Mouse (Mus musculus): Measurements from ENCODE around the gene P3h3.
"Not testable (repeated sequence)": the region's sequence is repeated elsewhere in the genome, so short reads cannot be mapped to it uniquely, and the experiment has no call there.

P3h3 gene

DNA sequence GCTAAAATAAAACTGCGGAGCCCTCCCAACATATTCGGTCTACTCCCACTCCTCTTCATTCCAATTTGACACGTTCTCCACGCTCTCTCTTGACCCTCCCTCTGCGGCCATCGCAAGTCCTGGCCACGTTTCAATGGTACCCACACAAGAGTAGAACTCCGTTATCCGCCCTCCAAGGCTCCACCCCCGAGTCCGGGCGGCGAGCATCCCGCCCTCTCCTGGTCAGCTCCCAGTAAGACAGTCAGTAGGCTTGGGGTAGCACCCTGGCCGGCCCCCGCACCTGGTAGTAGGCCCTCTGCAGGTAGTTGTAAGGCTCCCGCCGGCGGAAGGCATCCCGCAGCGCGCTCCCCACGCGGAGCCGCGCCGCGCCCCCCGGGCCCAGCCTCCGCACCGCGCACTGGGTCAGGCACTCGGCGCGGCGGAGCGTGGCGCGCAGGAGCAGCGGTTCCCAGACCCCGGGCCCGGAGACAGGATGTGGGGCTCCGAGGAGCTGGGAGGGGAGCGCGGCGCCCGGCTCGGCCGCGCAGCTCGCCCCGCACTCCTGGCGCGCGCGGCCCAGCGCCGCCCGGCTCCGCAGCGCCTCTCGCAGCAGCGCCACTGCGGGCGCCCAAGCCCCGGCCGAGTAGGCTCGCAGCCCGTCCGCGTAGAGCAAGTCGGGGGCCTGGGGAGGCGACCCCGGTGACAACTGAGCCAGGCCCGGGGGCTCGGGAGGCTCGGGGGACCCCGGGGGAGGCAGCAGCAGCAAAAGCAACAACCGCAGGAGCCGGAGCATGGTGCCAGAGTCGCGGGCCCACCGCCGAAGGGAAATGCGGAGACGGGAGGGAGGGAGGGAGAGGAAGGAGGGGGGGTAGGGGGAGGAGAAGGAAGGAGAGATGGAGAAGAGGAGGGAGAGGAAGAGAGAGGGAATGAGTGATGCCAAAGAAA is at the start of gene P3h3:
Gene P3h3 (minus strand): TSS at position 837 of the 924 bp plus-strand sequence.
- DNase-seq (ENCODE audit: inconsistent age in 2 of 2, low spot score in 1 of 2), result peak; percentile 83 to 92

DNA sequence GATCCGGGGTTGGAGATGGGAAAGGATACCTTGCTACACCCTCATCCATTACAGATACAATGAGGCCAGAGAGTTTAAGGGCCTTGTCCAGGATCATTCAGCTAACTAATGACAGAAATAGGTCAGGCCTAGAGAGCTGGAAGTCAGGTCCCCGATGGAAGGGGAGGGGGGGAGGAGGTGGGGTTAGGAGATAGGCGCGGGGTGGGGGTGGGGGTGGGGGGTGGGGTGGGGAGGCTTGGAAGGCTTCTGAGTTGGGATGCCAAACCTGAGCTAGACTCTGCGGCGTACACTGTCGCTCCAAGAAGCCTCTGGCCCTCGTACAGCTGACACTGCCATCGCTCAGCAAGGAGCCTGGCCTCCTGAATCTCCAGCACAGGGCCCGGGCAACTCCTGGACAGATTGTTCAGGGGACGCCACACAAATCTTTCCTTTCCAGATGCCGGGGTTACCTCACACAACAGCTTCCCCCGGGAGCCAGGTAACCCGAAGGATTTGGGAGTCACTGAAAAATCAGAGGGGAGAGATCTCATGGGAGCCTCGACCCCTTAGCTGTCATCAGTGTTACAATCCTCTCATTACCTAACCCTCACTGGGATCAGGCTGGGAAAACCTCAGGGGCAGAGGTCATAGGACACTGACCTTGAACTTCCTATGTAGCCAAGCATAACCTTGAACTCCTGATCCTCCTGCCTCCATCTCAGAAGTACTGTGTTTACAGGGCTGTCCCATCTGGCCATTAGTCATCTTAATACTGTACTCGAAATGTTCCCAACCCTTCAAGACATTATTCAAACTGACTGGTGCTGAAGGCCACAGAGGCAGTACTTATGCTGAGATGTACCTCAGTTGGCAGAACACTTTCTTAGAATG is 47.7 kb upstream of the P3h3 start:
- peak; percentile 49 to 74 for DNase-seq (ENCODE audit: inconsistent age in 2 of 2, low spot score in 1 of 2)

DNA sequence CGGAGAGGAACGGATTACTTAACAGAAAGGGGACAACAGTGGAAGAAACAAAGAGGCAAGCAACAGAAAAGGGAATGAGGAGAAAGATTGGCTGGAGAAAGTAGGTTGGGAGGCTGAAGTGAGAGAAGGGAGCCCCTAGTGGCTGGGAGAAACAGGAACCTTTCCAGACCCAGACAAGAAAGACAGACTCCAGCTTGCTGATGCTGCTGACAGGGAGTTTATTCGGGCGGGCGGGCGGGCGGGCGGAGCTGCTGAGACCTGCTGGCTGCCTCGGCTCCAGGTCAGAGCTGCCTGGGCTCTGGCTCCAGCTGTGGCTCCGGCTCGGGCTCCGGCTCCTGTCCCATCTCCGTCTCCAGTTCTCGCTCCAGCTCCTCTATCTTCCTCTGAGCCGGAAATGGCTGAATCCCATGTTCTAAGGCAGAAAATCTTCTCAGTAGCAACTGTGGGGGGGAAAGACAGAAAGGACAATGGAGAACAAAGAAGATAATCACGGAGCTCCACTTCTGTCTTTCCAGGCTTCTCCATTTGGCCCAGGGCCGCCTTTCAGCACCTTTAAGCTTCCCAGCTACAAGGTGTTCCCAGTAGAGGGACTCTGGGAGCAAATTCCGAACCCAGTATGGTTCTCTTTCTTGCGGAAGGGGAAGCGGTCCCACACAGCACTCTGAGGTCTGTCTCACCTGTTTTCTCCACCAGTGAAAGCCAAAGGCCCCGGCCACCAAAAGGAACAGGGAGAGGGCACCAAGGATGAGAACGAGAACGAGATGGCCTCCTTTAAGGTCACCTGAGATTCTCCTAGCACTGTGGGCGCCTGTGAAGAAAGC is 46.8 kb upstream of the P3h3 start:
- DNase-seq (ENCODE audit: inconsistent age in 2 of 2, low spot score in 1 of 2), result peak; percentile 79 to 92

DNA sequence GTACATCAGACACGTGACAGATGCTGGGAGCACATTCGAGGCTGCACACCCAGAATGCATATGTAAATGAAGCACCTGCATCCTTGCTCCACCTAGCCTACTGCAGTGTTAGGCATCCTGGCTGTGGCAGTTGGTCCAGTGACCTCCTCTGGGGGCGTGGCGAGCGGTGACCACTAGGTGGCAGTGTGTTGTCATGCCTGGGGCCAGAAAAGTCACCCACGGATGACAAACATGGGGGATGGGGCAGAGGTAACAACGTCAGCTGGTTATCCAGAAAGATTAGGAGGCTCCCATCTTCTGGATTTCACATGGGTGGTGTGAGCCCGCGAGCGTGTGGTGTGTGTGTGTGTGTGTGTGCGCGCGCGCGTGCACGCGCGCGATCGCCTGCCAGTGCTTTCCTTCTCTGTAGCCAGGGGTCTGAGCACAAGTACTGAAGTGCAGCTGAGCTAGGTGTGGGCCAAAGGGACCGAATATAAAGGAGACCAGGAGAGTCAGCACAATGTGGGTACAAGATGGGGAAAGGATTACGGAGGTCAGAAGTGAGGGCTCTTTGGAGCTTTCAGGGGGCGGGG is 46.1 kb upstream of the P3h3 start:
- DNase-seq (ENCODE audit: inconsistent age in 2 of 2, low spot score in 1 of 2), result peak; percentile 95 to 99

DNA sequence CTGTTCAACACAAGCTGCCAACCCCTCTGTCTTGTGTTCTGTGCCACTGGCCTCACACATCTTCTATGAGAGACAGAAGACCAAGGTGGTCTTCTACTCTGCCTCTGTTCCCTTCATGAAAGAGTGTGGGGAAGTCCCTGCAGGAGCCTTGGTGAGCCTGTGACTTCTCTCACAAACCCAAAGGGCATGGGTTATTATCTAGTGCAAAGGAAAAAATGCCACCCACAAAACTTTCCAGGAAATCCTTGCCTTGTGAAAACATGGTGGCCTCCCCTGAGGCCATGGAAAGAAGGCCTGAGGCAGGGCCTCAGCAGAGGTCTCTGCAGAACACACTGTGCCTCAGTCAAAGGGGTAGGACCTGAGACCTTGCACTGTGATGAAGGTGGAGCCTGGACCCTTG is 44.3 kb upstream of the P3h3 start:
- DNase-seq (ENCODE audit: inconsistent age in 2 of 2, low spot score in 1 of 2), result no peak

DNA sequence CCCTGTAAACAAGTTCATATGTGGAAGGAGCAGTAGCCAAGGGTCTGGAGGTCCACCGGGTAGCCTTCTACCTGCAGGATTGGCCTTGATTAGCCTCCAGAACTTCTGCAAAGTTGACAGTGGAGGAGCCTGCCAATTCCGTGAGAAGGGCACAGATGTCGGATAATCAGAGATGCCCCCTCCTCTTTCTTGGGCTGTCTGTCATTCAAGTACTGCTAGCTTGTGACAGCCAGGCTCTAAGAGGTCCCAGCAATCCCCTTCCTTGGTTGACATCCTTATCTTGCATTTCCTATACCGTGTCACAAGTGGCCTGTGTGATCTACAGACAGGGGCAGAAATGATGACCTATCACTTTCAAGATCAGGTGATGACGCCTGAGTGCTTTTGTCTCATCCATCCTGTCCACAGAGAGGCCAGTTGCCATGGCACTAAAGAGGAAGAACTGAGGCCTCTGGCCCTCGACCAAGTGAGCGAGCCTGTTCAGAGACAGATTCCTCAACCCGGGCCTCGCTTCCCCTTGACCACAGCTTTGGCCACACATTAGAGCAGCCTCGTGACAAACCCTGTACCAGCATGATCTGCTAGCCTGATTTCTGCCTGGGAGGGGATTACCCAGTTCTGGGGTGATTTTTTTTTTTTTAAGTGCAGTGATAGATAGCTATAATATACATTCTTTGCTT is 43.4 kb upstream of the P3h3 start:
- DNase-seq (ENCODE audit: inconsistent age in 2 of 2, low spot score in 1 of 2), result peak; percentile 38 to 42

- no peak for DNase-seq (ENCODE audit: inconsistent age in 2 of 2, low spot score in 1 of 2)
These were observed 42.7 kb upstream of the P3h3 start for GRCm38 (mm10) chr6:124900056-124900800.

DNA sequence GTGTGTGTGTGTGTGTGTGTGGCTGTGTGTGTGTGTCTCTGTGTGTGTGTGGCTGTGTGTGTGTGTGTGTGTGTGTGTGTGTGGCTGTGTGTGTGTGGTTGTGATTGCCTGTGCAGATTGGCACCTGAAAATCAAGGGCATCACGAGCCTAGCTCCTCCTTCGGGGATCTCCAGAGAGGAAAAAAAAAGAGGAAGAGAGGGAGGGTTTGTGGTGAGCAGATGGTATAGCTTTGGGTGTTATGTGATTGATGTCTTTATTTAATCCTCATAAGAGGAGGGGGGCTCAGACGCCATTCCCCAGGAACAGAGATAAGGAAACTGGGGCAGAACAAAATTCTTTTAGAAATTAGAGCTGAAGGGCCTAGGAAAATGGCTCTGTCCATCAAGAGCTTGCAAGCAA is 40.8 kb upstream of the P3h3 start:
- no peak for DNase-seq (ENCODE audit: inconsistent age in 2 of 2, low spot score in 1 of 2)

GRCm38 (mm10) chr6:124894113-124894512 is 36.6 kb upstream of the P3h3 start:
- not testable (repeated sequence) for DNase-seq (ENCODE audit: inconsistent age in 2 of 2, low spot score in 1 of 2)

GRCm38 (mm10) chr6:124890997-124891396 is 33.4 kb upstream of the P3h3 start:
- no peak for DNase-seq (ENCODE audit: inconsistent age in 2 of 2, low spot score in 1 of 2)

DNA sequence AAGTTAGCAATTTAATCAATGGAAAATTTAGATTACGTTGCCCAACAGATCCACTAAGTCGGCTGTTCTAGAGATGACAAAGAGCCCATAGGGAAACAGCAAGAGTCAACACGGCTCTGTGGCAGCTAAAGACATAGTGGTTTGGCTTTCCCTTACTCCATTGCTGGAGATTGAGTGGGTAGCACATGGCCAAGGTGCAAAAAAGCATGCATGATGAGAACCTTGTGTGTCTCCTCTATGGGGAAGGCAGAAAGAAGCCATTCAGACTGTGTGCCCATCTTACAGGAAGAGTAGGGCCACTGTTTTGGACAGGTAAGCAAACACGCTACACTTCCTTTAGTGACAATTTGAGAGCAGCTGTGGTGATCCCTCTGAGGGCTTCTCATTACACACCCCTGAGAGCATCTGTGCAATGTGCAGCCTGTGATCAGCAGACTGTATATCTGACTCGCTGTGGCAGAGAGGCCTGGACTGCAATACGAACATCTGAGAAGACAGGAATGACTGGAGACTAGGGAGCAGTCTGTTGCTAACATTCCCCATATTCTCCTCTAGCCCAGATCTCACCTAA is 31.1 kb upstream of the P3h3 start:
- DNase-seq (ENCODE audit: inconsistent age in 2 of 2, low spot score in 1 of 2), result no peak

GRCm38 (mm10) chr6:124887986-124888385 is 30.4 kb upstream of the P3h3 start, which contains the start of gene Cd4:
Cd4 (minus strand) TSS chr6:124888221.
- no peak for DNase-seq (ENCODE audit: inconsistent age in 2 of 2, low spot score in 1 of 2)

GRCm38 (mm10) chr6:124885956-124886381 is 28.4 kb upstream of the P3h3 start:
- no peak for DNase-seq (ENCODE audit: inconsistent age in 2 of 2, low spot score in 1 of 2)

GRCm38 (mm10) chr6:124884714-124885500 is 27.4 kb upstream of the P3h3 start:
- DNase-seq (ENCODE audit: inconsistent age in 2 of 2, low spot score in 1 of 2), result no peak

- DNase-seq (ENCODE audit: inconsistent age in 2 of 2, low spot score in 1 of 2), result no peak
These were observed 25.8 kb upstream of the P3h3 start for GRCm38 (mm10) chr6:124883351-124883750.

DNA sequence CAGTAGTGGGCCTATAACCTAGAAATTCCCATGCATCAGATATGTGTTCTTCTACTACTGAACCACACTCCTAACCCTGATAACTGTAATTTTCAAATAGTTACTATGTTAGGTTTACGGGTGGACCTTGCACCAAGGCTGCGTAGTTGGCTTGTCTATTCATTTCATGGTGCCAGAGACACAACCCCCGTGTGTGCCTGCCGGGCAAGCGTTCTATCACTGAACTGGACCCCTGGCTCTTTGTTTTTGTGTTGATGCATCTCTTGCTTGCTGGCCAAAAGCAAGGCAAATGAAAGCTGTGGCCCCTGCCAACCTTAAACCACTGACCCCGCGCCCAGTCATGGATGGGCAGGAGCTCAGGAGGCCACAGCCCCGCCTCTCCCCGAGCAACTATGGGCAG is 24.3 kb upstream of the P3h3 start:
- DNase-seq (ENCODE audit: inconsistent age in 2 of 2, low spot score in 1 of 2), result no peak

- DNase-seq (ENCODE audit: inconsistent age in 2 of 2, low spot score in 1 of 2), result no peak
These were observed 21.8 kb upstream of the P3h3 start for GRCm38 (mm10) chr6:124879390-124879789.

- DNase-seq (ENCODE audit: inconsistent age in 2 of 2, low spot score in 1 of 2), result no peak
These were observed 16.8 kb upstream of the P3h3 start for GRCm38 (mm10) chr6:124874348-124874747.
